In genomic region chr11:24830484-24830883, GRCm38 (mm10) we compare ENCODE assay signal across 27 mouse cellular contexts.
DNase-seq lines count a peak whose midpoint lies in the region; ATAC-seq and TF ChIP-seq lines count a peak whose summit lies in the region.
"Had no signal": no experiment of that assay in that cellular context is flagged by ENCODE, and none has a peak within 500 bp of the region (broad histone marks: within the 10 kb centered on the region; RNA-seq: fewer than 3 reads in every experiment).

No protein-coding gene starts in this region.

- H3K9ac ChIP-seq in forebrain, embryonic 15.5 days (replicated peaks) = no peak overlapping the region
- no peak overlapping the region for H3K9ac ChIP-seq in midbrain, embryonic 11.5 days (ENCODE audit: low read length)
- H3K9ac ChIP-seq in midbrain, embryonic 14.5 days (replicated peaks; ENCODE audit: low read length) = no peak overlapping the region
- no peak overlapping the region for H3K9ac ChIP-seq in midbrain, embryonic 13.5 days (replicated peaks)
- H3K9ac ChIP-seq: embryonic facial prominence, embryonic 13.5 days; heart, embryonic 12.5 days; hindbrain, embryonic 12.5 days; liver, embryonic 13.5 days; stomach, embryonic 15.5 days had no signal

- WGBS in forebrain, embryonic 10.5 days = 65% methylated on average over 2 of the region's 2 CpGs
- 69% methylated on average over 2 of the region's 2 CpGs for WGBS in forebrain, embryonic 15.5 days
- WGBS in midbrain, embryonic 11.5 days = 67% methylated on average over 2 of the region's 2 CpGs
- 80% methylated on average over 2 of the region's 2 CpGs for WGBS in midbrain, embryonic 14.5 days
- WGBS in midbrain, embryonic 13.5 days = 72% methylated on average over 2 of the region's 2 CpGs

- peak overlapping the region; percentile 83 for H3K27ac ChIP-seq in forebrain, embryonic 10.5 days
- no peak overlapping the region for H3K27ac ChIP-seq in forebrain, embryonic 15.5 days (replicated peaks)
- H3K27ac ChIP-seq in midbrain, embryonic 11.5 days (ENCODE audit: low read depth, low read length) = no peak overlapping the region
- no peak overlapping the region for H3K27ac ChIP-seq in midbrain, embryonic 14.5 days (replicated peaks; ENCODE audit: low read depth, low read length)
- H3K27ac ChIP-seq in midbrain, embryonic 13.5 days = no peak overlapping the region
- no peak overlapping the region for H3K27ac ChIP-seq in gastrocnemius, adult 2 months
- H3K27ac ChIP-seq: embryonic facial prominence, embryonic 13.5 days; kidney, postnatal 0 days; liver, embryonic 13.5 days; stomach, embryonic 15.5 days had no signal

- no peaks in the 10 kb centered on the region for H3K27me3 ChIP-seq in forebrain, embryonic 10.5 days (ENCODE audit: poor library complexity, severe bottlenecking)
- no peaks in the 10 kb centered on the region for H3K27me3 ChIP-seq in forebrain, embryonic 15.5 days
- H3K27me3 ChIP-seq in midbrain, embryonic 11.5 days (ENCODE audit: control insufficient read depth, insufficient read depth, low read length) = no peaks in the 10 kb centered on the region
- no peaks in the 10 kb centered on the region for H3K27me3 ChIP-seq in midbrain, embryonic 14.5 days (ENCODE audit: control insufficient read depth, insufficient read depth, low read length)
- no peaks in the 10 kb centered on the region for H3K27me3 ChIP-seq in midbrain, embryonic 13.5 days
- H3K27me3 ChIP-seq: embryonic facial prominence, embryonic 13.5 days; heart, embryonic 12.5 days; hindbrain, embryonic 12.5 days; liver, embryonic 13.5 days; stomach, embryonic 15.5 days had no signal

- H3K4me2 ChIP-seq in forebrain, embryonic 15.5 days (replicated peaks) = no peak overlapping the region
- H3K4me2 ChIP-seq in midbrain, embryonic 11.5 days = no peak overlapping the region
- H3K4me2 ChIP-seq in midbrain, embryonic 14.5 days (ENCODE audit: low read length) = no peak overlapping the region
- no peak overlapping the region for H3K4me2 ChIP-seq in midbrain, embryonic 13.5 days (replicated peaks)
- H3K4me2 ChIP-seq: embryonic facial prominence, embryonic 13.5 days; heart, embryonic 12.5 days; liver, embryonic 13.5 days; stomach, embryonic 15.5 days had no signal

- no peak for ATAC-seq in forebrain, embryonic 15.5 days (replicated peaks)
- no peak for ATAC-seq in midbrain, embryonic 11.5 days (ENCODE audit: low FRiP score)
- ATAC-seq in midbrain, embryonic 14.5 days (ENCODE audit: low FRiP score, low TSS enrichment) = no peak
- ATAC-seq in midbrain, embryonic 13.5 days = 0 out of 2 replicates have a peak, but pooled peaks have one; percentile 9
- ATAC-seq: CD4-positive, CD25-positive, alpha-beta regulatory T cell, adult 4 months; inflammation-experienced regulatory T-cells, adult 6 months had no signal

- DNase-seq in forebrain, embryonic 10.5 days (ENCODE audit: extremely low spot score, low spot score) = no peak
- peak; percentile 65 for DNase-seq in midbrain, embryonic 11.5 days (ENCODE audit: low spot score, missing footprints)
- DNase-seq in midbrain, embryonic 14.5 days = no peak
- no peak for DNase-seq in frontal cortex, adult 2 months (ENCODE audit: extremely low spot score in 1 of 2, low spot score in 1 of 2)
- no peak for DNase-seq in gastrocnemius, adult 2 months
- DNase-seq: adrenal gland, postnatal 14 days; cerebellum, adult 8-10 months; gastrocnemius, postnatal 14 days; heart, adult 11 months; heart, postnatal 10 days; kidney, adult 2 months; layer of hippocampus, adult 9-11 months; liver, embryonic 13.5 days; lung, adult 2 months; lung, postnatal 14 days; thymus, adult 18-20 months; thymus, postnatal 36 days had no signal

- no peaks in the 10 kb centered on the region for H3K9me3 ChIP-seq in forebrain, embryonic 10.5 days
- no peaks in the 10 kb centered on the region for H3K9me3 ChIP-seq in forebrain, embryonic 15.5 days
- no peaks in the 10 kb centered on the region for H3K9me3 ChIP-seq in midbrain, embryonic 11.5 days (ENCODE audit: control insufficient read depth, low read length)
- no peaks in the 10 kb centered on the region for H3K9me3 ChIP-seq in midbrain, embryonic 14.5 days (ENCODE audit: control insufficient read depth, low read length)
- no peaks in the 10 kb centered on the region for H3K9me3 ChIP-seq in midbrain, embryonic 13.5 days
- H3K9me3 ChIP-seq: embryonic facial prominence, embryonic 13.5 days; heart, embryonic 12.5 days; hindbrain, embryonic 12.5 days; liver, embryonic 13.5 days; stomach, embryonic 15.5 days had no signal

- no peak for TF ChIP-seq CTCF in gastrocnemius, adult 2 months (IDR thresholded peaks at IDR 0.05)

- H3K36me3 ChIP-seq in forebrain, embryonic 10.5 days (replicated peaks) = no peaks in the 10 kb centered on the region
- no peaks in the 10 kb centered on the region for H3K36me3 ChIP-seq in forebrain, embryonic 15.5 days
- H3K36me3 ChIP-seq in midbrain, embryonic 11.5 days (ENCODE audit: control insufficient read depth, insufficient read depth, low read length) = no peaks in the 10 kb centered on the region
- H3K36me3 ChIP-seq in midbrain, embryonic 14.5 days (ENCODE audit: control insufficient read depth, insufficient read depth, low read length) = no peaks in the 10 kb centered on the region
- no peaks in the 10 kb centered on the region for H3K36me3 ChIP-seq in midbrain, embryonic 13.5 days
- H3K36me3 ChIP-seq: embryonic facial prominence, embryonic 13.5 days; heart, embryonic 12.5 days; hindbrain, embryonic 12.5 days; liver, embryonic 13.5 days; stomach, embryonic 15.5 days had no signal

- intact Hi-C loops in gastrocnemius, adult 2 months (cut with DNase I) = no loop called here

- H3K4me3 ChIP-seq in forebrain, embryonic 10.5 days = no peak overlapping the region
- H3K4me3 ChIP-seq in forebrain, embryonic 15.5 days = no peak overlapping the region
- H3K4me3 ChIP-seq in midbrain, embryonic 11.5 days (ENCODE audit: low read depth, low read length) = no peak overlapping the region
- no peak overlapping the region for H3K4me3 ChIP-seq in midbrain, embryonic 14.5 days (replicated peaks; ENCODE audit: low read depth, low read length)
- no peak overlapping the region for H3K4me3 ChIP-seq in midbrain, embryonic 13.5 days (replicated peaks)
- H3K4me3 ChIP-seq in gastrocnemius, adult 2 months = no peak overlapping the region
- H3K4me3 ChIP-seq: embryonic facial prominence, embryonic 13.5 days; erythroblast, embryonic 14.5 days; heart, embryonic 12.5 days; hindbrain, embryonic 12.5 days; liver, embryonic 13.5 days; stomach, embryonic 15.5 days had no signal

- H3K4me1 ChIP-seq in forebrain, embryonic 10.5 days = peaks cover 25% of the 10 kb centered on the region
- H3K4me1 ChIP-seq in forebrain, embryonic 15.5 days = peaks cover 13% of the 10 kb centered on the region
- no peaks in the 10 kb centered on the region; the same call in 1 of the 2 replicates for H3K4me1 ChIP-seq in midbrain, embryonic 11.5 days (ENCODE audit: control insufficient read depth, insufficient read depth, low read length)
- peaks cover 9% of the 10 kb centered on the region for H3K4me1 ChIP-seq in midbrain, embryonic 14.5 days (ENCODE audit: control insufficient read depth, insufficient read depth, low read length)
- peaks cover 14% of the 10 kb centered on the region for H3K4me1 ChIP-seq in midbrain, embryonic 13.5 days (replicated peaks)
- H3K4me1 ChIP-seq: embryonic facial prominence, embryonic 13.5 days; heart, embryonic 12.5 days; liver, embryonic 13.5 days; stomach, embryonic 15.5 days had no signal
